Mouse (Mus musculus): ENCODE measurements around the gene Gdf1. TPM values are rescaled to one million over a fixed set of nuclear protein-coding genes. Genes with fewer than 3 reads are reported as not detected.

Gdf1 gene
- total RNA-seq, 4 experiments from 2014 or later, result 0.23 to 0.85 (median 0.41) TPM; not detected in 1

GRCm38 (mm10) chr8:70329835-70330740 lies 471 bp downstream of the Gdf1 start:
- DNase-seq (ENCODE audit: low spot score), result no peak

DNA sequence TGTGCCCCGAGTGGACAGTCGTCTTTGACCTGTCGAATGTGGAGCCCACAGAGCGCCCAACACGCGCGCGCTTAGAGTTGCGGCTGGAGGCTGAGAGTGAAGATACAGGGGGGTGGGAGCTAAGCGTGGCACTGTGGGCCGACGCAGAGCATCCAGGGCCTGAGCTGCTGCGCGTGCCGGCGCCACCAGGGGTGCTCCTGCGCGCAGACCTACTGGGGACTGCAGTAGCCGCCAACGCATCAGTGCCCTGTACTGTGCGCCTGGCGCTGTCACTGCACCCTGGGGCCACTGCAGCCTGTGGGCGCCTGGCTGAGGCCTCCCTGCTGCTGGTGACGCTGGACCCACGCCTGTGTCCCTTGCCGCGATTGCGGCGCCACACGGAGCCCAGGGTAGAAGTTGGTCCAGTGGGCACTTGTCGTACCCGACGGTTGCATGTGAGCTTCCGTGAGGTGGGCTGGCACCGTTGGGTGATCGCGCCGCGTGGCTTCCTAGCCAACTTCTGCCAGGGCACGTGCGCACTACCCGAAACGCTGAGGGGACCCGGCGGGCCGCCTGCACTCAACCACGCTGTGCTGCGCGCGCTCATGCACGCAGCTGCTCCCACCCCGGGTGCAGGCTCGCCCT lies 1.2 kb downstream of the Gdf1 start:
- no peak for DNase-seq (ENCODE audit: low spot score)

- no peak for DNase-seq (ENCODE audit: low spot score)
Observed at GRCm38 (mm10) chr8:70331526-70331925, 1.9 kb downstream of the Gdf1 start.

- DNase-seq (ENCODE audit: low spot score), result no peak
Observed at GRCm38 (mm10) chr8:70332070-70332877, 2.7 kb downstream of the Gdf1 start.

DNA sequence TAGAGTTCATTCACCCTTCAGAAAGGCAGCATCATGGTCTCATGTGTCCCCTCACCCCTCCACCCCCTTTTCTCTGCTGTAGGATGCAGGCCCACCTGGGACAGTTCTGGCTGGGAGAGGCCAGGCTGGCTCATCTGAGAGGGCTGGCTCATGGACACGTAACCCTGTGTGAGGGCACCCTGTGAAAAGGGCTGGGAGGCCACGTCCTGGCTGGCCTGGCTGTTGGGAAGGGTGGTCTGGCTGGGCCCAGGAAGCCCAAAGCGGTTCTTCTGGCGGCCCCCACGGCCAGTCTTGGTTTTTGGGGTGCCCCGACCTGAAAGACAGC lies 3.2 kb downstream of the Gdf1 start:
- no peak for DNase-seq (ENCODE audit: low spot score)

- no peak for DNase-seq (ENCODE audit: low spot score)
Observed at GRCm38 (mm10) chr8:70338931-70339330, 9.3 kb downstream of the Gdf1 start.

DNA sequence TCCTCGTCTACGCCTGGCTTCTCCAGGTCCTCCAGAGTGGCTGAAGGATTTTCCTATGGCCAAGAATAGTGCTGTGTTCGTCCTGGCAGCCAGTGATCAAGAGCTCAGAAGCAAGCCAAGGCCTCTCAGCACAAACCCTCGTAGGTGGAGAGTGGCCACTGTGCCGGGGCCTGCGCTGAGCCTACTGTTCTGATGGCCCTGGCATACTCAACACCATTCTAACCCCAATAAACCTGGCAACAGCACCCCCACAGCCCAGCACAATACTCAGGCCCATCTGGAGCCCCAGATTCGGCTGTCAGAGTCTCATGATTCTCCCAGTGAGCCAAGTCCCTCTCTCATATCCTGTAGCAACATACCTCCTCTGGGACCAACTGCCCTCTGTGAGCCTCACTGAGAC lies 11.0 kb downstream of the Gdf1 start:
- DNase-seq (ENCODE audit: low spot score), result no peak

DNA sequence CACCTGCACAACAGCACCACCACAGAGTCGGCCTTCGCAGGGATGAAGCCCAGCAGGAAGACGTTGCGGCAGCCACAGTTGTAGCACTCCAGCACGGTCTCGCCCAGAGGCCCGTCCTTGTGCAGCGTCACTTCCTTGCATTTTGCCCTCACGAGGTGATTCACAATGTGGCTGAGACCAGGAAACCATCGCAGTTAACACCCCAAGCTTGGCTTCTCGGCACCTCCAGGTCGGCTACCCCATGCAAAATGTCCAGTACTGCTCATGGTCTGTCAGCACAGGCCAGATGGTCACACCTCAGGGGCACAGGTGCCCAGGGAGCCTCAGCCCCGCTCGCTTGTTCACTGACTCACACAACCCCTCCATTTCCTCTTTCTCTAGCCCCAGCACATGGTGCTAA lies 12.4 kb downstream of the Gdf1 start:
- no peak for DNase-seq (ENCODE audit: low spot score)

DNA sequence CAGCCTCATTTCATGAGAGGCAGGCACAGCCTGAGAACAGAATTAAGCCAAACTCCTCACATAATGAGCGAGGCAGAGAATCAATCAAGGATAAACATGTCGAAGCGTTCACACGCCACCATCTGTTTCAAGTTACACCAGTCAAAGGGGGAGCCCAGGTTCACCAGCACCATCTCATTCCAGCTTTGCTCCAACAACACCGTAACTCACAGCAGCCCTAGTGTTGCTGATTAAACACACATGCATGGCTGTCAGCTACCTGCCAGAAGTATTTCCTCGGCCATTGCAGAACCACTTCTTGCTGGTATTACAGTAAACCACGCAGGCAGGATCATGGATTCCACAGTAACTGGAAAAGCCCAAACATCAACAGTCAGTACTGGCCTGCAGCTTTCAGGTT lies 13.5 kb downstream of the Gdf1 start:
- no peak for DNase-seq (ENCODE audit: low spot score)

DNA sequence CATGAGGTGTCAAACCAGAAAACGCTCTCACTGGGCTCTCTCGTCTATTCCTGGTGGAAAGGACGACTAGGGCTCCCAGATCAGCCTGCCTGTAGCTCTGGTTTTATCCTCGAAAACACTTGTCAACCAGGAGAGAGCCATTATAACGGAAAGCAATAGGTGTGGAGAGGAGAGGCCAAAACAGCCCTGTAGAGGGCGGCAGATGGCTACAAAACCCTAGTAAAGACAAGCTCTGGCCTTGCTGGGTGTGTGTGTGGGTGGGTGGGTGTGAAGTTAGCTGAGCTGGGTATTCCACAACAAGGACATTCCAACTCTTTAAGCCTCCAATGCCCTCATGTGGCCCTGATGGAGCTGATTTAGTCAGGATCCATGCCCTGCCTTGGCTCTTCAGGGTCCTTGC lies 14.1 kb downstream of the Gdf1 start:
- DNase-seq (ENCODE audit: low spot score), result no peak

DNA sequence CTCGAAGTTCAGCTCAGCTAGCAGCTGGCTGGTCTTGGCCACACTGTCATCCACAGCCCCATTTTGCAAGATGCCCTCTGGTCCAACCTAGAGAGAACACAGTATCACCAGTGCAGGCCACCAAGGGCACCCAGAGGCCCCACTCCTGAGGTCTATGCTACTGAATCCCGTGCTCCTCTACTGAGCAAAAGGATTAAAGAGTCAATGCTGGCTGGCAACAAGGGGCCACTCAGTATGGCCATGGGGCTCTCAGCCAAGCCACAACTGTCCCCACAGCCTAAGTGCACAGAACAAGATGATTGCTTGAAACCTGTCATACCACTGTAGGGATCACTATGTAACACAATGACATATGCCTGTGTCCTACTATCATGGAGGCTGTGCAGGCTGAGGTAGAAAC lies 14.7 kb downstream of the Gdf1 start:
- no peak for DNase-seq (ENCODE audit: low spot score)

- no peak for DNase-seq (ENCODE audit: low spot score)
Observed at GRCm38 (mm10) chr8:70347443-70347842, 17.8 kb downstream of the Gdf1 start.

DNA sequence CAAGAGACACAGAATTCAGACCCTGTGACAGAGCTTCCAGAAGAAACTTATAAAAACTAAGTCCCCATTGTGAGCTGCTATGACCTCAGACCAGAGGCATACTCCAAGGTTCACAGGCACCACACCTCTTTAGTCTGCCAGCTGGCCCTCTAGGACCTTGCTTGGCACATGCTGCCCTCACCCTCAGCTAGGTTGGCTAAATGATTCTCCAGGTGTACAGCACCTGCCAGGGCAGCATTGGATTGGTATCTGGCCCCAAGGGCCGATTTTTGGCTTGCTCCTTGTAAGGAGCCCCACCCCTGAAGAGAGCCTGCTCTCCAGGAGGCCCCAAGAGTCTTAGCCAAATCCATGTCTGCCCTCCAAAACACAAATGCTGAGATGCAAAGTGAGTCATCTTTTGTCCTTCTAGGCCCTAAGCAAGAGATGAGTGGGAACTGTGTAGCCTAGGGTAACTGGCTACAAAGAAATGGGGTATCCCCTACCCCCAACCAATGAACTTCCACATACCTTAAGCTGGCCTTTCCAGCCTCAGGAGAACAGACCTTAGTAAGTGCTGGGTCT lies 18.3 kb downstream of the Gdf1 start:
- DNase-seq (ENCODE audit: low spot score), result no peak

- no peak for DNase-seq (ENCODE audit: low spot score)
Observed at GRCm38 (mm10) chr8:70351035-70351999, 21.7 kb downstream of the Gdf1 start.

GRCm38 (mm10) chr8:70352000-70352384 lies 22.4 kb downstream of the Gdf1 start:
- no peak for DNase-seq (ENCODE audit: low spot score)

GRCm38 (mm10) chr8:70352657-70353151 lies 23.1 kb downstream of the Gdf1 start:
- DNase-seq (ENCODE audit: low spot score), result no peak

DNA sequence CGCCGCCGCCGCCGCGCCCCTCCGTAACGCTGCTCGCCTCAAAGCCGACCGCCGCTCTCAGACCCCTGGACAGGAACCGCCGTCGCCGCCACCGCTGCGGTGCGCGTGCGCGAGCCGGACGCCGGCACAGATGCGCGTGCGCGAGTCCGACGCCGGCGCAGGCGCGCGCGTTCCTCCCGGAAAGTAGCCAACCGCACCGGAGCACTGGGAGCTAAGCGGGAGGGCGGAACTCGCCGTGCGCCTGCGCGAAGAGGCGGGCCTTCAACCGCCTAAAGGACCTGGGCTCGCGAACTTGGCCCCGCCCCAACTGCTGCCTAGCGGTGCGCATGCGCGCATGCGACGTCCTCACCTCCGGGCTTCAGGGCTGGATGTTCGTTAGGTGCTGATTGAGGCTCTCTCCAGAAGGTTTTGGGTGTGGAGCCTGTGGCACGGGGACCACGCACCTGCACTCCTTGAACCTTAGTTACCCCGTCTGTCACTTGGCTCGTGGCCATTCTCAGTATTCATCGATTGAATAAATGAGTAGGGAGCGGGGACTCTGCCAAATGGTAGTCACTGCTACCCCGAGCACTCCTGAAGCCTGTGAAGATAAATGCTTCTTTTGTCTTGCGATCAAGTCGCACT lies 23.7 kb downstream of the Gdf1 start, which contains the start of gene Upf1:
Upf1 (minus strand) TSS at position 85 of the 624 bp plus-strand sequence.
- peak; percentile 98 for DNase-seq (ENCODE audit: low spot score)

DNA sequence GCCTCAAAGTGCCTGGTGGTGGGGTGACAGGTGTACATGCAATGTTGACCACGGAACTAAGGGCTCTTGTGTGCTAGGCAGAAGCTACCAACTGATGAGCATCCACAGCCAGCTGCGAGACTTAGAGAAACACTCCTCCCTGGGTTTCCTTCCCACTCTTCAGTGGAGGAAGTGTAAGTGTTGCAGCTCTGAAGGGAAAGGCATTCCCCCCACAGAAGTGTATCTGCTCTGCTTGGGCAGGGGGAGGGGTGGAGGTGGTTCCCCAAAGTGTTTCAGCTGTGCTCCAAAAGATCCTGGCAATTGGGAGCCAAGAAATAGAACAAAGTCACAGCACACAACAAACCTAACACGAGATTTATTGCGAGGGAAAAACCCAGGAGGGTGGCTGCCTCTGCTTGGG lies 24.4 kb downstream of the Gdf1 start:
- DNase-seq (ENCODE audit: low spot score), result no peak

DNA sequence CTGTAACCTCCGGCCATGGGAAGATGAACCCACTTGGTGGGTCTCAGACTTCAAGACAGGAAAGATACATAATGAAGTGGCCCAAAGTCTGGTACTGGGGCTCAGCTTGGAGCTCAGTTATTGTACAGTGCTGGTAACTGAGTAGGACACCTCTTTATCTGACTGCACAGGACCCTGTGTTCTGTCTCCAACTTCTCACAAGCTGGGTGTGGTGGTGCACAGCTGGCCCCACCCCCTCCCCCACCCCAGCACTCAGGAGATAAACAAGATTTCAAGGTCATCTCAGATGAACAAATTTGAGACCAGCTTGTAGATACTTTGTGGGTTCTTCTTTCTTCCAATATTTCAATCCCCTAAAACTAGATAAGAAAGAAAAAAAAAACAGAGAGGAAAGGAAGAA lies 26.5 kb downstream of the Gdf1 start:
- no peak for DNase-seq (ENCODE audit: low spot score)

- no peak for DNase-seq (ENCODE audit: low spot score)
Observed at GRCm38 (mm10) chr8:70359411-70359810, 29.8 kb downstream of the Gdf1 start.

All from heart, adult 8-10 months (tissue).